Mouse (Mus musculus) ES-E14 (cell line): Measurements from ENCODE around the gene Arpc5l.

ENCODE experiments used
- CHD2 ChIP-seq: IDR thresholded peaks from 2 replicates; pipeline ENCODE4 v1.6.1; 2014; ENCODE audit warnings: mild to moderate bottlenecking, low read depth, low read length, inconsistent platforms
- HCFC1 ChIP-seq: IDR thresholded peaks from 2 replicates; pipeline ENCODE4 v1.6.1; 2012; ENCODE audit warnings: low read length, inconsistent platforms, borderline replicate concordance; ENCODE audit not compliant: insufficient read depth
- MAFK ChIP-seq: IDR thresholded peaks from 2 replicates; pipeline ENCODE4 v1.6.1; 2014; ENCODE audit warnings: mild to moderate bottlenecking, low read depth, low read length, inconsistent platforms; ENCODE audit not compliant: insufficient read depth
- ZNF384 ChIP-seq: IDR thresholded peaks from 2 replicates; pipeline ENCODE4 v1.6.1; 2012; ENCODE audit warnings: low read depth, low read length, inconsistent platforms

DNA sequence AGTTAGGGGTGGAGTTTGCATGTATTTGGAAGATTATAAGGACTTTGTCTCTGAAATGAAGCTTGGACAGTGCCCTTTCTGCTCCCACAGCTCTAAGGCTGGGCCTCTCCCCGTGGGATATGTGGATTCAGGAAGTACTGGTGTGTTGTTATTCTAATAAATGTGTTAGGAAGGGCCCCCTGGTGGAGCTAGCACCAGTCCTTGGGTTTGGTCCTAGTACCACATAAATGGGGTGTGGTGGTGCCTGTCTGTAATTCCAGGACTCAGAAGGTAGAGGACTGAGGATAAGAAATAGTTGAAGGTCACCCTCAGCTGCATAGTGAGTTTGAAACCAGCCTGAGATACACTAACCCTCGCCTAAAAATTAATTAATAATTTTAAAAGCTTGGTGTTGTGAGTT, 31.9 kb upstream of the Arpc5l start:
- TF ChIP-seq MAFK (no peak), CHD2 (no peak), HCFC1 (no peak), ZNF384 (no peak)
